In the genomic region with DNA sequence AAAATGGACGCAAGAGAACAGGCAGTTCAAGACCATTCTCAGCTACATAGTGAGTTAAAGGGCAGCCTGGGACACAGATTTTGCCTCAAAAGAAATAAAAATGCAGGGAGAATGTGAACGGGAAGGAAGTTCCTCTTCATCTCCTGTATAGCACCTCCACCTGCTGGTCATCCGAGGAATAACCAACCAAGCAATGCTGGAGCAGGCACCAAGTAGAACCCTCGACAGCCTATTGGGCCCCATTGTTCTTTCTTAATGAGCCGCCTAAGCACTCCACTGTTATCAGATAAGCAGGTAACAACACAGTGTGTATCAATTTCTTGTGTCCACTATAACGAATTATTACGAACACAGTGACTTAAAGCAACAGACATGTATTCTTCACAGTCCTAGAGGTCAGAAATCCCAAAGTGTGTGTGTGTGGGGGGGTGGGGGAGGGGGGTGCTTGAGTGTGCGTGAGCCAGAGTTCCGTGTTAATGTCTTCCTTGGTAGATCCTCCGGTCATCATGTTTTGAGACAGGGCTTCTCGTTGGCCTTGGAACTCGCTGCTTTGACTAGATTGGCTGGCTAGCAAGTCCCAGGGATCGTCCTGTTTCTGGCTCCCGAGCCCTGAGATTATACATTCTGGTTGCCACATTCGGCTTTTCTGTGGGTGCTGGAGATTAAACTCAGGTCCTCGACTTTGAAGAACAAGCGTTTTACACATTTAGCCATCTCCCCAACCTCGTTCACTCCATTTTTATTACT, we compare ENCODE assay signal across 8 mouse cellular contexts. TPM values are rescaled to one million over a fixed set of nuclear protein-coding genes. Genes with fewer than 3 reads are reported as not detected.
DNase-seq lines count a peak whose midpoint lies in the region; ATAC-seq and TF ChIP-seq lines count a peak whose summit lies in the region.

No protein-coding gene starts in this region.

- H3K4me3 ChIP-seq in hindbrain, embryonic 15.5 days = peak overlapping the region; percentile 31

- peak; percentile 88 for ATAC-seq in Patski
- ATAC-seq in hindbrain, embryonic 15.5 days (ENCODE audit: low FRiP score, low read depth) = peak; percentile 92

- CTCF ChIA-PET in Patski (lab: Charles Lee) = interaction anchor here (0.7 to 1.6 kb wide), 8 partner anchors 10 to 145 kb away, joined by 3 to 12 read pairs (median 4); partner anchors contain the start of genes Atp7a and Pgk1

- H3K27me3 ChIP-seq in Patski = peaks cover 20% of the 10 kb centered on the region
- H3K27me3 ChIP-seq in hindbrain, embryonic 15.5 days = no peaks in the 10 kb centered on the region

- no peak overlapping the region for H3K27ac ChIP-seq in hindbrain, embryonic 15.5 days (replicated peaks)

- in situ Hi-C loops in Patski (cut with MboI; ENCODE audit: low pct_unique_long_range_greater_than_20kb) = no loop called here

- no peak overlapping the region for H3K9ac ChIP-seq in hindbrain, embryonic 15.5 days

- WGBS in hindbrain, embryonic 15.5 days = 21% methylated on average over 18 of the region's 18 CpGs

- no peaks in the 10 kb centered on the region for H3K4me1 ChIP-seq in hindbrain, embryonic 15.5 days (replicated peaks)

- peak overlapping the region; percentile 52 for H3K4me2 ChIP-seq in hindbrain, embryonic 15.5 days

- POLR2A ChIA-PET in Patski (lab: Charles Lee) = interaction anchor here (0.5 kb wide), 1 partner anchor 23 kb away, joined by 5 read pairs; no protein-coding TSS in a partner anchor

- no peak for DNase-seq in Patski (ENCODE audit: low read depth, low spot score)
- peak; percentile 71 to 85 for DNase-seq in cerebellum, postnatal 25 days
- peak; percentile 67 to 73 for DNase-seq in frontal cortex, postnatal 36 days (ENCODE audit: low spot score in 2 of 2)
- DNase-seq in left cerebral cortex, adult 11 months (ENCODE audit: low spot score) = peak; percentile 66
- peak; percentile 84 for DNase-seq in lung, postnatal 36 days
- peak; percentile 44 for DNase-seq in retina, postnatal 7 days (ENCODE audit: low read depth, low spot score)
- peak; percentile 19 to 34 for DNase-seq in urinary bladder, adult 18-20 months (ENCODE audit: low spot score in 2 of 2)

- H3K36me3 ChIP-seq in hindbrain, embryonic 15.5 days = no peaks in the 10 kb centered on the region

- no peaks in the 10 kb centered on the region for H3K9me3 ChIP-seq in hindbrain, embryonic 15.5 days

- TF ChIP-seq CTCF in Patski (IDR thresholded peaks at IDR 0.05) = peak; percentile 84

RNA-seq across cellular contexts. Expression of gene Pgk1, which starts 15.6 kb away (rescaled TPM):
- polyA plus RNA-seq in Patski (2021) = 720 TPM
- 269 and 275 TPM in 2 replicates for polyA plus RNA-seq in hindbrain, embryonic 15.5 days (2015; fragmentation: Nextera tagmentation; extraction: Ambion mirVana)

RNA-seq across cellular contexts. Expression of gene Tlr13, which starts 28.3 kb away (rescaled TPM):
- polyA plus RNA-seq in Patski (2021) = not detected
- 0.23 and 0.43 TPM in 2 replicates for polyA plus RNA-seq in hindbrain, embryonic 15.5 days (2015; fragmentation: Nextera tagmentation; extraction: Ambion mirVana)

RNA-seq across cellular contexts. Expression of gene Taf9b, which starts 49.7 kb away (rescaled TPM):
- polyA plus RNA-seq in Patski (2021) = 4.8 TPM
- polyA plus RNA-seq in hindbrain, embryonic 15.5 days (2015; fragmentation: Nextera tagmentation; extraction: Ambion mirVana) = 17.3 and 17.7 TPM in 2 replicates
